Mouse (Mus musculus) hindbrain, postnatal 0 days (tissue): ENCODE measurements around the gene Rbm34. TPM values are rescaled to one million over a fixed set of nuclear protein-coding genes. Genes with fewer than 3 reads are reported as not detected.
"Not testable (repeated sequence)": the region's sequence is repeated elsewhere in the genome, so short reads cannot be mapped to it uniquely, and the experiment has no call there.

Experiments used
- ATAC-seq: fragments of 200-750 bp; cut with Nextera tagmentation; 2 replicates; pipeline ENCODE4 v1.8.0; 2017; ENCODE audit warnings: mild to moderate bottlenecking, moderate TSS enrichment, moderate library complexity
- DNase-seq: peaks from one replicate; pipeline ENCODE4 v3.0.0-alpha.2; 2015; ENCODE audit warnings: low spot score
- H3K27ac ChIP-seq: fragments of 300-500 bp; sonication (generic); 2 replicates; pipeline ENCODE4 v1.5.1; 2014; ENCODE audit warnings: mild to moderate bottlenecking
- H3K27me3 ChIP-seq: fragments of 300-500 bp; sonication (generic); 2 replicates; pipeline ENCODE4 v1.6.1; 2014; ENCODE audit warnings: low read length, mixed read lengths; ENCODE audit not compliant: insufficient read depth
- H3K36me3 ChIP-seq: fragments of 300-500 bp; sonication (generic); 2 replicates; pipeline ENCODE4 v1.6.1; 2014; ENCODE audit warnings: low read length, mixed read lengths; ENCODE audit not compliant: insufficient read depth
- H3K4me1 ChIP-seq: fragments of 300-500 bp; sonication (generic); 2 replicates; pipeline ENCODE4 v1.6.1; 2014; ENCODE audit warnings: antibody characterized with exemption, low read length, mixed read lengths; ENCODE audit not compliant: insufficient read depth
- H3K4me2 ChIP-seq: fragments of 300-500 bp; sonication (generic); 2 replicates; pipeline ENCODE4 v1.6.1; 2014; ENCODE audit warnings: low read depth, mild to moderate bottlenecking, low read length, moderate library complexity, mixed read lengths
- H3K4me3 ChIP-seq: fragments of 300-500 bp; sonication (generic); 2 replicates; pipeline ENCODE4 v1.5.1; 2014; ENCODE audit warnings: low read length
- H3K9ac ChIP-seq: fragments of 300-500 bp; sonication (generic); replicated peaks from 2 replicates; pipeline ENCODE4 v1.6.1; 2014; ENCODE audit warnings: mild to moderate bottlenecking, low read length, moderate library complexity, mixed read lengths
- H3K9me3 ChIP-seq: fragments of 300-500 bp; sonication (generic); 2 replicates; pipeline ENCODE4 v1.6.1; 2016; ENCODE audit warnings: low read length, mixed read lengths
- CTCF ChIP-seq: IDR thresholded peaks from 2 replicates; pipeline ENCODE4 v1.5.1; 2016; ENCODE audit warnings: antibody characterized with exemption, control low read depth, low read depth
- WGBS: fragments of 180-500 bp; shearing (Covaris S2); extraction: QIAGEN DNeasy Blood & Tissue Kit; methylation state at CpG from one replicate; pipeline ENCODE4 v1.1.7; 2014; 5-methylcytosine and 5-hydroxymethylcytosine counted together
- polyA plus RNA-seq: library from polyadenylated mRNA; unstranded; fragments of >200 nt; fragmentation: Nextera tagmentation; extraction: Ambion mirVana; gene quantifications from 2 replicates; pipeline ENCODE4 v1.2.1, GENCODE M21; 2015
- total RNA-seq: library from RNA; depleted of rRNA; stranded (reverse); fragments of >200 nt; gene quantifications from 2 replicates; pipeline ENCODE4 v1.2.3, GENCODE M21; 2014

The Rbm34 gene
- total and polyA plus RNA-seq, 2 experiments from 2014 or later = 9.8 to 28.3 TPM

DNA sequence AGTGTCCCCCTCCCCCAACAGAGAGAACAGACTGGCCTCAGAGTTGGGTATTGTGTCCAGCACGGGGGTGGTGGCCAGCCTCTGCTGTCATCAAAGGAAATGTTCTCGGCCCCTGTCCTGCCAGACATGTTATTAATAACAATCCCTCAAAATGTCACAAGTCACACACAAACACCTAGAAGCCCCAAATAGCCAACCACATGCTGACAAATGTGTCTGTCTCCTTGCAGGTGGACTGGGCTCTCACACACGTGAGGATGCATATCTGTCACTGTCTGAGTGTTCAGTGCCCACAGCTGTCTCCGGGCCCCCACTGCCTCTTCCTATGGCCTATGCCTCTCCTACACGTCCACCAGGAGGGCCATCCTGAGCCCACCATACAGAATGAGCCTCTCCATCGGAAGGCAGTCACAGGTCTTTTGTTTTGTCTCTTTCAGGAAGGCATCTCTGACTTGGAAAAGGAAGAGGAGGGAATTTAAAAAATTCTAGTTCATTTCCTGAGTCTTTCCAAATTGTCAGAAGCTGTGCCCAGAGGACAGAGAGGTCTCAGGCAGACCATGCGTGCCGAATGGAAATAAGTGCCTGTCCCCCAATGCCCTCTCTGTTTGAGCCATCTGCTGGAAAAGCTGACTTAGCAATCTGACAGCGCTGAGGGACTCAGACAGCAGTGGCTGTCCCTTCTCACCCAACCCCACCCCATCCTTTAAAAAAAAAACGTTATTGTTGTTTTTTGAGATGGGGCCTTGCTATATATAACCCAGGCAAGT, 56.1 kb downstream of the Rbm34 start:
- Histone ChIP-seq H3K9ac (no peak overlapping the region), H3K4me1 (peaks cover 18% of the 10 kb centered on the region), H3K27ac (no peak overlapping the region), H3K4me2 (no peak overlapping the region), H3K4me3 (no peak overlapping the region), H3K9me3 (no peaks in the 10 kb centered on the region), H3K27me3 (no peaks in the 10 kb centered on the region), H3K36me3 (no peaks in the 10 kb centered on the region)
- WGBS = 27% methylated on average over 10 of the region's 10 CpGs
- DNase-seq = no peak
- TF ChIP-seq CTCF = no peak
- no peak for ATAC-seq

DNA sequence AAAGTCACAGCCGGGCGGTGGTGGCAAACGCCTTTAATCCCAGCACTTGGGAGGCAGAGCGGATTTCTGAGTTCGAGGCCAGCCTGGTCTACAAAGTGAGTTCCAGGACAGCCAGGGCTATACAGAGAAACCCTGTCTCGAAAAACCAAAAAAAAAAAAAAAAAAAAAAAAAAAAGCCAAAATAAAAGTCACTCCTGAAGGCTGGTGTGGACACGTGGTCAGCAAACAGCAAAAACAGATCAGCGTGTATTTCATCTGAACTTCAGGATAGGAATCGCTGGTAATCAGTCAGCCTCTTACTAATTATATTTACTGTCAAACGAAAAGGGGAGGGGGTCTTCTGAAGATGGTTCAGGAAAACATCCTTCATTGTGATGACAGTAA, 56.8 kb downstream of the Rbm34 start:
- H3K4me3 ChIP-seq, H3K27me3 ChIP-seq, ATAC-seq, H3K9ac ChIP-seq, H3K9me3 ChIP-seq, H3K27ac ChIP-seq, H3K36me3 ChIP-seq, H3K4me2 ChIP-seq, DNase-seq: not testable (repeated sequence)
- 56% methylated on average over 10 of the region's 10 CpGs for WGBS
- peaks cover 18% of the 10 kb centered on the region for H3K4me1 ChIP-seq

- TF ChIP-seq CTCF = no peak
- Histone ChIP-seq H3K27ac (peak overlapping the region; percentile 65), H3K4me2 (no peak overlapping the region), H3K9me3 (no peaks in the 10 kb centered on the region), H3K9ac (no peak overlapping the region), H3K27me3 (no peaks in the 10 kb centered on the region), H3K4me3 (no peak overlapping the region), H3K36me3 (no peaks in the 10 kb centered on the region), H3K4me1 (peaks cover 23% of the 10 kb centered on the region)
- ATAC-seq (peak; percentile 78), DNase-seq (peak; percentile 72)
- 24% methylated on average over 12 of the region's 12 CpGs for WGBS
Observed at GRCm38 (mm10) chr8:126913241-126914106, 57.4 kb downstream of the Rbm34 start.

- Histone ChIP-seq H3K4me3 (no peak overlapping the region), H3K9me3 (no peaks in the 10 kb centered on the region), H3K9ac (no peak overlapping the region), H3K4me2 (no peak overlapping the region), H3K27ac (no peak overlapping the region), H3K27me3 (no peaks in the 10 kb centered on the region), H3K36me3 (no peaks in the 10 kb centered on the region), H3K4me1 (peaks cover 17% of the 10 kb centered on the region)
- ATAC-seq (no peak), DNase-seq (peak; percentile 46)
- WGBS = 53% methylated on average over 10 of the region's 10 CpGs
- no peak for TF ChIP-seq CTCF
Observed at GRCm38 (mm10) chr8:126909371-126909802, 61.5 kb downstream of the Rbm34 start.

DNA sequence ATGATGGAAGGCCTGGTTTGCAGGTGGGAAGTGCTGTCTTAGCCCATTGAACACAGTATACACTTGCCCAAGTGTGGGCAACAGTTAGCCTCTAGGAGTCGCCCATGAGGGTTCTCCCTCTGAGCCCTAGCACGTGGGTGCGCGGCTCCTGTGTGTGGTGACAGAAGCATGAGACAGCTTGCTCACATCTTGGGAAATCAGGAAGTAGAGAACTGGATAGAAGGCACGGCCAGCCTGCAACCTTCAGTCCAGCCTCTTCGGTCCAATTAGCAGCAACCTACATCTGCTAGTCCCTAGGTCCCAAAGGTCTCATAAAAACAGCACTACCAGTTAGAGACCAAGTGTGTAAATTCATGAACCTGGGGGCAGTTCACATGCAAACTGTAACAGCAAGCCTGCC, 62.1 kb downstream of the Rbm34 start:
- Histone ChIP-seq H3K4me2 (no peak overlapping the region), H3K4me1 (peaks cover 16% of the 10 kb centered on the region)
- no peak for TF ChIP-seq CTCF

DNA sequence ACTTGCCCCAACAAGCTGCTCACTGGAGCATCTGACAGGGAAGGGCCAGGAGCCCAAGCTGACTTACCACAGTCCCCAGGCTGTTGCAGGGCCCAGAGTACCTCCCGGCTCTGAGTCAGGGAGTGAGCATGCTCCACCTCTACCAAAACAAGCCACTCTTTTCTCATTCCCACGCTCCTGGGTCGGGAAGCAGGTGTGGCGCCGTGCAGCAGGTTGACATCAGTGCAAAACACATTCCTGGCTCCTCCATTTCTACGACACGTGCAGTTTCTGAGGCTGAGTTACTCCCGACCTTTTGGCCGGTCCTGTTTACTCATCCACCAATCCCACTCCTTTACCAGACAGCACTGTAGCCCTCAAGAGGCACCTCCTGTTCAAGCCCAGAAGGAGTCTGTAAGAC, 62.9 kb downstream of the Rbm34 start:
- H3K27me3 ChIP-seq = no peaks in the 10 kb centered on the region
- H3K36me3 ChIP-seq = no peaks in the 10 kb centered on the region
- H3K4me1 ChIP-seq = peaks cover 10% of the 10 kb centered on the region
- DNase-seq (no peak), ATAC-seq (no peak)
- WGBS = 88% methylated on average over 9 of the region's 9 CpGs
- H3K4me2 ChIP-seq = no peak overlapping the region
- H3K4me3 ChIP-seq = no peak overlapping the region
- H3K9me3 ChIP-seq = no peaks in the 10 kb centered on the region
- TF ChIP-seq CTCF = no peak
- no peak overlapping the region for H3K9ac ChIP-seq
- H3K27ac ChIP-seq = peak overlapping the region; percentile 54

More for the DNA sequence above, 62.1 kb downstream of the Rbm34 start:
- Histone ChIP-seq H3K36me3 (no peaks in the 10 kb centered on the region), H3K4me3 (no peak overlapping the region), H3K9ac (no peak overlapping the region), H3K27me3 (no peaks in the 10 kb centered on the region), H3K9me3 (no peaks in the 10 kb centered on the region), H3K27ac (no peak overlapping the region)
- 78% methylated on average over 6 of the region's 6 CpGs for WGBS
- DNase-seq (no peak), ATAC-seq (no peak)
